Mouse (Mus musculus): ENCODE results near the gene L2hgdh.

L2hgdh gene

GRCm38 (mm10) chr12:69729246-69729645 lies 4.6 kb upstream of the L2hgdh start:
- no peak for DNase-seq

GRCm38 (mm10) chr12:69724018-69724710 lies 509 bp downstream of the L2hgdh start:
- no peak for DNase-seq

GRCm38 (mm10) chr12:69723376-69723775 lies 1.3 kb downstream of the L2hgdh start:
- DNase-seq = no peak

GRCm38 (mm10) chr12:69722857-69723256 lies 1.8 kb downstream of the L2hgdh start:
- no peak for DNase-seq

GRCm38 (mm10) chr12:69713628-69714027 lies 11.0 kb downstream of the L2hgdh start:
- DNase-seq = no peak

- no peak for DNase-seq
Observed at GRCm38 (mm10) chr12:69704799-69705458, 19.7 kb downstream of the L2hgdh start.

GRCm38 (mm10) chr12:69698352-69698751 lies 26.3 kb downstream of the L2hgdh start:
- no peak for DNase-seq

- peak; percentile 36 for DNase-seq
Observed at GRCm38 (mm10) chr12:69696746-69697145, 27.9 kb downstream of the L2hgdh start.

- no peak for DNase-seq
Observed at GRCm38 (mm10) chr12:69693471-69693870, 31.2 kb downstream of the L2hgdh start.

GRCm38 (mm10) chr12:69690714-69691113 lies 34.0 kb downstream of the L2hgdh start:
- no peak for DNase-seq

GRCm38 (mm10) chr12:69689094-69689493 lies 35.6 kb downstream of the L2hgdh start:
- no peak for DNase-seq

GRCm38 (mm10) chr12:69688368-69688767 lies 36.3 kb downstream of the L2hgdh start:
- no peak for DNase-seq

- peak; percentile 64 for DNase-seq
Observed at GRCm38 (mm10) chr12:69683537-69683936, 41.1 kb downstream of the L2hgdh start.

GRCm38 (mm10) chr12:69682788-69683419 lies 41.8 kb downstream of the L2hgdh start:
- no peak for DNase-seq

GRCm38 (mm10) chr12:69682065-69682787 lies 42.4 kb downstream of the L2hgdh start:
- peak; percentile 83 for DNase-seq

GRCm38 (mm10) chr12:69681566-69682061 lies 43.1 kb downstream of the L2hgdh start, which contains the start of gene Sos2:
Sos2 (minus strand) TSS chr12:69681852.
- DNase-seq = peak; percentile 60

GRCm38 (mm10) chr12:69680635-69681565 lies 43.8 kb downstream of the L2hgdh start:
- peak; percentile 37 for DNase-seq

- no peak for DNase-seq
Observed at GRCm38 (mm10) chr12:69676157-69676556, 48.5 kb downstream of the L2hgdh start.

- no peak for DNase-seq
Observed at GRCm38 (mm10) chr12:69674576-69675537, 49.8 kb downstream of the L2hgdh start.

- no peak for DNase-seq
Observed at GRCm38 (mm10) chr12:69674176-69674575, 50.5 kb downstream of the L2hgdh start.

- no peak for DNase-seq
Observed at GRCm38 (mm10) chr12:69666721-69667120, 58.0 kb downstream of the L2hgdh start.
